Mouse (Mus musculus) NIH3T3 (cell line): ENCODE results near the gene Atp1a1.

Experiments
- DNase-seq: peaks from one replicate; pipeline ENCODE4 v3.0.0-alpha.2; 2012; ENCODE audit warnings: low read depth

Atp1a1 gene

DNA sequence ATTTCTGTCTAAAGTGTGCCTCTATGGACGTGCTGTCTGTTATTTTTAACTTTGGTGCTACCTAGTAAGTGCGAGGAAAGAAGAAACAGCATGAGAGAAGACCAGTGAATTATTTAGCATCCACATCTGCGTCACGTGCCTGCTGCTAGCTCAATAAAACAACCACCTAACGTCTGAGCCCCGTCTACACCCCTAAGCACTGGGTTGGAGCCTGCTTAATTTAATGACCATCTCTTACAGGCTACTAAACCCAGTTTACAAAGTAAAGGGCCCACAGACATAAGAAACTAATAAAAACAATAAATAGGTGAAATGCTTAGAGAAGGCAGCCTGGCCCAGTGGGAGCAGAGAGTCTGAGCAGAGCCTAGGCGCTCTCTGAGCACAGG is 11.2 kb downstream of the Atp1a1 start:
- DNase-seq = no peak

DNA sequence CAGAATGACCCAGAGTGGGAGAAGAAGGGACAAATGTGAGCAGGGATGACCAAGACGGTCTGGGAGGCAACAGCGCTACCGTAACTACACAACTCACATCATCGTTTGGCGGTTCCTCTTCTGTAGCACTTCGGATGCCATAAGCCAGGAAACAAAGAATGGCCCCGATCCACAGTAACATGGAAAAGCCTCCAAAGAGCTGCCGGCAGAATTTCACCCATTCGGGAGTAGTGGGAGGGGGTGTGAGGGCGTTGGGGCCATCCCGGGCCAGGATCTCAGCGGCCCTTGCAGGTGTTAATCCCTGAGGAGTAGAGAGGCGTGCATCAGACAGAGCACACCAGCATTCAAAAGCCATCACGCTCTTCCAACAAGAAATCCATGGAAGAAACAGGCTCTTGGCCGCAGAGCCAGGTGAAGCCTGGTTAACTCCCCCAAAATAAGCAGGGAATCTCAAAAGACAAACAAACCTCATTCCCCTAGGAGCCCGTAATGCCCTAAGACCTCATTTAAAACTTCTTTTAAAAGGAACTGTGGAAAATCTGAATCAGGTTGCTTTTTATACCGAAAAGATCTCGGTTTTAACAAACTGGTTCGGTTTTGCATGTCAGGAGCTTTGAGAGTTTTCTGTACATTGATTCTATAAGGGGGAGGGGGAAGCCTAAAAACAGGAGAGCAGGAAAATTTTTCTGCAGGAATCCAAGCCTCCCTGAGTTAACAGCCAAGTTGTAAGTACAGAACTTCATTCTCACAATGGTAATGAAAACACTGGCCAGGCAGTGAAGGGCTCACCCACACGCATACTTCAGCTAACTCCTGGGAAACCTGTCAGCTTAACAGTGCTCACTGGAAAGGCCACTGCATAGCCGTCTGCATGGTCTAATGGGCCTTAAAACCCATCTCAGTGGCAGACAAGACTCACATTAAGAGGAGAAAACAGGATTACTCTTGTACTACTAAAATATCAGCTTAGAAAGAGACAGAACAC is 11.9 kb downstream of the Atp1a1 start:
- DNase-seq = no peak

DNA sequence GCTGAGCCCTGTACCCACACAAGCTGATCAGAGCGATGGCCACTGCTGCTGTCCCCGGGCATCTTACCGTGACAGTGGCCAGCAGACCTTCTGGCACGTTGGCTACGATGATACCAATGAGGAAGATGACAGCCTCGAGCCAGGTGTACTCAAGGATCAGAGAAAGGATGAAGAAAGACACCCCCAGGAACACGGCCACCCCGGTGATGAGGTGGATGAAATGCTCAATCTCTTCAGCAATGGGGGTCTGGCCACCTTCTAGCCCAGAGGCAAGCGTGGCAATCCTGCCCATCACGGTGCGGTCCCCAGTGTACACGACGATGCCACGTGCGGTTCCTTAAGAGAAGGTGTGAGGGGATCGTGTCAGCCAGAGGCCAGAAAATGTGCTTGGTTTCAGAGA is 14.1 kb downstream of the Atp1a1 start:
- DNase-seq = no peak

DNA sequence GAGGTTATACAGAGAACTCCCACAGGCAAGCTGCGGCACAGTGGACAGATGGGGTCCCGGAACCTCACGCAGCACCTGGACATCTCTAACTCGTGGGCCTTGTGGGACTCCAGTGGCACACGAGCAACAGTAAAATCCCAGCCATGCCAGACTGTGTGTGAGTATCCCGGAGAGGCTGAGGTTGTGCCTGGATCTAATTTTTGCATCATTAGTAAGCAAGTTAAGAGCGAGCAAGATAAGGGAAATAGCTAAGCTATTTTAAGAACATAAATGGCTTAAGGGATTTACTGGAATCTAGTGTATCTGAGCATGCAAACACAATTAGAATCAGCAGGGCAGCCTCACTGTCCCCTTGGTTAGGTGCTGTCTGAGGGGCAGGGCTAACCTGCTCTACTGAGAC is 16.2 kb downstream of the Atp1a1 start:
- no peak for DNase-seq

DNA sequence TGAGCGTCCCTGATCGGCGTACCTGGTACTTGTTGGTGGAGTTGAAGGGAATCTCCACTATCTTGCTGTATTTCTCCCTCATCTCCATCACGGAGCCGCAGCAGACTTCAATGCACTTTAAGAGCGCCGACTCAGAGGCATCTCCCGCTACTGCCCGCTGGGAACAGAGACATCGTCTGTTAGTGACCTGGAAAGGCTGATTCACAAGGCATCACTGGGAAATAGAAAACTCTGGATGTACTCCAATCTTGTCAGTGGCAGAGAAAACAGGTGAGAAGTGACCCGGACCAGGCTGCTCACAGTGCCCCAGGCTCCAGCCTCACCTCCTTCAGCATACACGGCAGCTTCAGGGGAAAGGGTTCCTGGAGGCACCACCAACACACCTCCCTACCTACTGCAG is 17.7 kb downstream of the Atp1a1 start:
- no peak for DNase-seq

DNA sequence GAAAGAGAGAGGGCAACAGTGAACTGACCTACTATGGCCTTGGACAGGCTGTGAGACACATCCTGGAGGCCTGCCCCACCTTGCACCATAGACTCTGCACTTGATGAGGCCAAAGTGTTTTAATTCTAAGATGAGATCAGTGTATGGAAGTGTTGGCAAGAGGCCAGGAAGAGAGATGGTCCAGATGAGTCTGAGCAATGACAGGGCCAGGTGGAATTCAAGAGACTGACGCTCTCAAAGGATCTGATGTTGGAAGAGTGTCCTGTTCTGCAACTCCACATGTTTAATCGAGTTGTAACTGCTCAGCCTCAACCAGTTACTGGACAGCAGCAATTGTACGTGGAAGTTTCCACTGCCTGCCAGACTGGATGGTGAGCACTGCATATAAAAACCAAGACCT is 26.4 kb downstream of the Atp1a1 start:
- DNase-seq = no peak

DNA sequence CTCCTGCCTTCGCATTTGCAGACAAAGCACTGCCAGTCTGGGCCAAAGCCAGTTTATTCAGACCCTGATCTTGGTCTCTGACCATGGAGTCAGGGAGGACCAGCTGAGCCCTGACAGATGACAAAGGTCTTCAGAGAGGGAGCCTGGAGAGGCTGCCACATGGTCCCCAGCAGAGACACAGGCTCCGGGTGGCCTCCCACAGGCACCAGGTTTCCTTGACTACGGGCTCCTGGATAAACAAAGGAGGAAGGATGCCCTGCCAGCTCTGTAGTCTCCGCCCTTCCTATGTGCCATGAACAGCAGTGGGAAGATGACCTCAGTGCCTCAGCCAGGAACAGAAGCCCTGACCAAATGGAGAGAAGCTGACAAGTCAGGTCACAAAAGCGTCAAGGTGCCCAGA is 27.1 kb downstream of the Atp1a1 start:
- no peak for DNase-seq

DNA sequence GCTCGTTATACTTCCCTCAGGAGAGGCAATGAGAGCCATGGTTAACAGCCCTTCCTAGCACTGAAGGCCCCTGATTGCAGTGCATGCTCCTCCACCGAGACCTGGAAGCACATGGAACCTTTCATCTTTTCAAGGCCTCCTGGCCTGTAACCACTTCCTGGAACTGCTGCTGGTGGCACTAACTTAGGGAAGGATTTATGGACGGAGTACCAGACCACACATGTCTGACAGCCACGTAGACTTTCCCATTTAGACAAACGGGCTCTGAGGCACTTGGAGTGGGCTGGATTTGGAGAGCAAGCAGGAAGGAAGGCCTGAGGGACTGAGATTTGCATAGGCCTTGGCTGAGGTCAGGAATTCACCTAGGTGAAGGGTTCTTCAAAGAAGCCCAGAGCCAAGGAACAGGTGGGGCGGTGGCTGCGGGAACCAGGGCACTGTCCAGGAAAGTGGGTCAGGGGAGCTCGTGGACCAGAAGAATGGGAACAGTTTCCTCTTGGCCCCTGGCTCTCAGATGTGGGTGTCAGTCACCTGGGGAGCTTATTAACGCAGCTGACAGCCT is 28.9 kb downstream of the Atp1a1 start:
- DNase-seq = no peak

DNA sequence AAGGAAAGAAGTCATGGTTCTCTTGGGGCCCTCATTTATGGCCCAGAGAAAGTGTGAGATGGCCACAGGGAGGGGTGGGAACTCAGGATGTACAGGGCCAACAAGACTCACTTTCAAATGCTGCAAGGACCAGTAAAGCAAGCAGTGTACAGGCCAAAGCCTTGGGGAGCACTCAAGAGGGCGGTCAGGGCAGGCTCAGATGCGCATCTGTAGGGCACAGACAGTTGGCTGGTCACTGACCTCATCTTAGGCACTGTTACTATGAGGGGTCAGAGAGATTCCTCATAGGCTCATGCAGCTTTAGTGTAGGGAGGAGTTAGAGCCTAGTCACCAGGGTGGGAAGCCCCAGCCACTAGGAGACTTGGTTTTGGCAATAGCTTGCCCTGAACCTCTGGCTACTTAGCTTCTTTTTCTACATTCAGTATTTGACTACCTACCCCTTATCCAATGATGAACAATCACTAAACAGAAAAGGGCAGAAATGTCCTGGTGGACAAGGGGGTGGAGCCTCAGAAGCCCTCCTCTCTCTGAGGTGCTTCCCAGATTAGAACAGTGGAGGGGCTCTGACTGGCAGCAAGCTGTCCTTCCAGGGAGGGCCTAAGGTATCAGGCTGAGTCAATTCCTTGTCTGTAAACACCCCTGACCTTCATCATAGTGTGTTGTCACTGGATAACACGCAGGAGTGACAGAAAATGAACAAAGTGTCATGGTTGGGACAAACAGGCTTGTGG is 29.9 kb downstream of the Atp1a1 start:
- DNase-seq = no peak

DNA sequence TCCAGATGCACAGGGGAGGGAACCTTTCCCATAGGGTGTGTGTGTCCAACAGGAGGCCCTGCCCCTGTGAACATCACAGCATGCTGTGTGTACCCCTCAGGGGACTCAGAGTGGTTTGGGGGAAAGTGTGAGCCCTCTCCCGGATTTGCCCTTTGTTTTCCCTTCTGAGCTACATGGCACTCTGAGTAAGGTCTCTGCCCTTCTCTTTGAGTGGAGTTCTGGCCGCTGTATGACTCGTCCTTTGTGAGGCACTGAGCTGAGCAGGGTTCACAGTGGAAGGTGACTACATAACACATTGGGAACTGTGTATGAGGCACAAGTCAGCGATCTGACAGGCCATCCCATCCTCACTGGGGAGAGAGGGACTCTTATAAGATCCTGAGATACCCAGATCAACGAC is 31.5 kb downstream of the Atp1a1 start:
- DNase-seq = peak; percentile 41

DNA sequence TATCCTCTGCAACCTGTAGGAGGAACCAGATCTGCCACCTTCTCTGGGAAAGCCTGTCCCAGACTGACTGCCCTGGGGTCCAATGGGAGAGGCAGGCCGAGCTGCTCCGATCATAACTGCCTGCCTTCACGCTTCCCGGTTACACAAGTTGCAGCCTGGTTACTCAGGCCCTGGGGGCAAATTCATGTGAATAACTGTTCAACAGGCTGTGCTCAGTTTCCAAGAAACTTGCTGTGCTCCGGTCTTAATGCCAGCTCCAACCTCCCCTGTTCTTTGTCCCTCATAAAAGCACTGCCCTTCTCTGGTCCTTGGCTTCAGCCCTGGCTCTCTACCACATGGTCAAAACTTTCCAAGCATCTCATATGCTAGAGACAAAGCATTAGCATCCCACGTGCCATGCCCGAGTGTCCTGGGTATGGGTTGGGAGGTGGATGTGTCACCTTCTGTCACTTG is 32.3 kb downstream of the Atp1a1 start:
- peak; percentile 93 for DNase-seq

DNA sequence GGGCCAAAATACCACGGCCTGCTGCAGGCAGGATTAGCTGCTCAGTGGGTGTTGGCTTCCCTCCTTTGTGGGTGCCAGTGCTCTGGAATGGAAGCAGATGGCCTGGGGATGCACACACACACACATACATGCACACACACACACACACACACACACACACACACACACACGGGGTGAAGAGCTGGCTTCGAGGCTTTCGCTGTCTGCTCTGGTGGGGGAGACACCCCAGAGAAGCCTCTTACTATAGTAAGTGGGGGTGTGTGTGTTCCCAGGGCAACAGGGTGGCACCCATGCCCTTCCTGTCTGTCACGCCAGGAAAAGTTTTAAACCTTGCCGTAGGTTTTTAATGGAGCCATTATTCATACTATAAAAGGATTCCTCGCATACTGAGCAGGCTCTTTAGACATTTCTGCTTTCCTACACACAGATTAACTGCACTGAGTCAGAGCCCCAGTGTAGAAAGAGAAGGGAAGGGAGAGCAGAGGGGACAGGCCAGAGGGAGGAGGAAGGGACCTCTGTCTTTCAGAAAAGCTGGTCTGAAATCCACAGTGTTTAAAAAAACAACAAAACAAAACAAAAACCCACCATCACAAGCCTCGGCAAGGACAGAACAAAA is 32.9 kb downstream of the Atp1a1 start:
- peak; percentile 70 for DNase-seq

DNA sequence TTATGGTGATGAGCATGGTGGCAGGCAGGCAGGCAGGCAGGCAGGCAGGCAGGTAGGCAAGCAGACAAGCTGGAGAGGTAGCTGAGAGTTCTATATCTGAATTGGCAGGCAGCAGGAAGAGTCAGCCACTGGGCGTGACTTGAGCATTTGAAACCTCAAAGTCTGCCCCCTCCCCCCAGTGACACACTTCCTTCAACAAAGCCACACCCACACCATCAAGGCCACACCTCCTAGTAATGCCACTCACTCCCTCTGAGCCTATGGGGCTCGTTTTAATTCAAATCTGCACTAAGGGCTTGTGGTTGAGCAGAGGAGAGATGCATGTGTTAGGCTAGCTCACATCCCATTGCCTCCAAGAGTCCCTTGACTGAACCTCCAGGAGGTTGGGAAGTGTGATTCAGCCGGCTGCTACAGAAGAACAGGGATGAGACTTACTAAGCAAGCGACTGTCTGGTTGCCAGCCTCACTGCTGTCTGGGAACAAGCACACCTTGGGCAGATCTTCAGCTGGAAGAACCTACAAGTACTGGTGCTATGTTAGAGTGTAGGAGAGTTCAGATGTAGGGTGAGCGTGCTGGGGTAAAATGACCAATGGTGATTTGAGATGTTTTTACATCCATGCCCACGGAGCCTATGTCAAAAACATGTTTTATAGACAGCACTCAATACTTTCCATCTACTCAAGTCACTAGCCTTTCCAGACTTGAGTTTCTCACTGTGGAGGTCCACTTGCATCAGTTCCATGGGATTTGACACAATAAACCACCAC is 33.6 kb downstream of the Atp1a1 start:
- DNase-seq = peak; percentile 67

DNA sequence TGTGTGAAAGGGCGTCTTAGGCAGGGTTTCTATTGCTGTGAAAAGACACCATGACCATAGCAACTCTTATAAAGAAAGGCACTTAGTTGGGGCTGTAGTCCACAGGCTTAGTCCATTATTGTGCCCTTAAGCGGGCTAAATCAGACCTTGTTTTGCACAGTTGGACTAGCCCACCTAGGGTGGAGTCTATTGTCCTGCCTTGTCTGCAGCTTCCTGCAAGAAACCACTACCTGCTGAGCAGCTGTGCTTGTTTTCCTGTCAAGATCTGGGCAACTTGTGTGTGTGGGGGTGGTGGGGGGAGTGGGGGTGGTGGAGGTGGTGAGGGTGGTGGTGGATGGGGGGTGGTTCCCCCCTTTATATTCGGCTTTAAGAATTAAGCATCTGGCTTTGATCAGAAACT is 34.2 kb downstream of the Atp1a1 start:
- no peak for DNase-seq

DNA sequence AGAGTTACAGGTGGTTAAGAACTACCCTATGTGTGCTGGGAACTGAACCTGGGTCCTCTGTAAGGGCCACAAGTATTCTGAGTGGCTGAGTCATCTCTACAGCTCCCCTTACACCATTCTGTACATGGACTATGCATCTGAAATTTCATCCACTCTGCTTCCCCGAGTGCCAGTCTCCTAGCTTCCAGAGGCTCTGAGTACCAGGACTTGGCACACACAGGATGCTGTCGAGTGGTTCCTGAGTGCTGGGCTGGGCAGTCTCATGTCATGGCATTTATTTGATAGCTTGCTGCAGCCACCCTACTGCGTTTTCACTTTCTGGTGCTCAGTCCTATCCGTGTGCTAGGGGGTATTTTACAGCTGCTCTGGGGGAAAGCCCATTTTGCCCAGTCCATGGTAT is 35.9 kb downstream of the Atp1a1 start:
- no peak for DNase-seq

DNA sequence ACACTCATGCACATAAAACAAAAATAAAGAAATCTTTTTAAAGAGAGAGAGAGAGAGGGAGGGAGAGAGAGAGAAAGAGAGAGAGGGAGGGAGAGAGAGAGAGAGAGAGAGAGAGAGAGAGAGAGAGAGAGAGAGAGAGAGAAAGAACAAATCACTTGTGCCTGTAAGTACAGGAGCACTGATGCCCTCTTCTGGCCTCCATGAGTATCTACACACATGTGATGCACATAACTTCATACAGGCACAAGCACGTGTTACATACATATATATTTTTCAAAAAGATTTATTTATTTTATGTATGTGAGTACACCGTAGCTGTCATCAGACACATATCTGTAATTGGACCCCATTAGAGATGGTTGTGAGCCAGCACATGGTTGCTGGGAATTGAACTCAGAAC is 40.5 kb downstream of the Atp1a1 start:
- no peak for DNase-seq

DNA sequence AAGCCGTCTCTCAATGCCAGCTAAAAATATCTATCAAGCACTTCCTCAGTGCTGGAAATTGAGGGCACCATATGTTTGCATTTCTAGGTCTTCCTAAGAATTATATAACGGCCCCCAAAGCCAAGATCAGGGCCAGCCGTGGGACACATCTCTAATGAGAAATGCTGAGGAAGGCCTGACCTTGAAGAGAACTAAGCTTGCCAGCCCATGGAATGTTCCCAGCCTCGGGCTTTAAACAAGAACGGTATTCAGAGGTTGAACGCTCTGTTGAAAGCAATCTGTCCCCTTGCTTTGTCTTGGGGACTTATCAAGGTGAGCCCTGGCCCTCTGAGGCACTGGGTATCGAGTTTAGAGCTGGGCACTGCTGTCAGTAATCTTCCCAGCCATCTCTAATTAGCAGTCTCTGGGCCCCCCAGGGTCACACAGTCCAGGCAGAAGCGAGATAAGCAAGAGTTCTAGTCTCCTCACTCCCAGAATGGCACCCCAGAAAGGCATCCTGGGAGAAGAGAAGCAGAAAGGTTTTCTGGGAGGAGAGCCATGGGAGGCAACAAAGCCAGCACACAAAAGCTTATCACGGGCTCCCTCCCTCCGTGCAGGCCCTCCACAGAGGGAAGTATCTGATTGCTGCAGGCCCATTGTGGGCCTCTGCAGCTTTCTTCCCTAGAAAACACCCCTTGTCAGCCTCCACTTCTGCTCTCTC is 41.8 kb downstream of the Atp1a1 start:
- no peak for DNase-seq

DNA sequence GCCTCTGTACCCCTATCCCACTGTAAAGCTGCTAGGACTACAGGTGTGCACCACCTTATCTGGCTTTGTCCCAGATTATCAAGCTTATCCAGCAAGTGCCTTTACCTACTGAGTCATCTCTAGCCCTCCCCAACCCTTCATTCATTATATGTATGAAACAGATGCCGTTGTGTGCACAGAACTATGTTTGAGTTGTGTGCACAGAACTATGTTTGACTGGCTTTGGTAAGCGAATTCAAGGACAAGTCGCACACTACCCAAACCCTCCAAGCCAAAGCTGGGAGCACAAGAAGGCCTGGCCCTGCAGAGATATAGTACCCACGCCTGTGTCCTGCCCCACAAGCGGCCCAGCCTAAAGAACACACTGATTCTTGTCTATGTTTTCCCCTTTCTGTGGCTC is 42.5 kb downstream of the Atp1a1 start:
- no peak for DNase-seq

DNA sequence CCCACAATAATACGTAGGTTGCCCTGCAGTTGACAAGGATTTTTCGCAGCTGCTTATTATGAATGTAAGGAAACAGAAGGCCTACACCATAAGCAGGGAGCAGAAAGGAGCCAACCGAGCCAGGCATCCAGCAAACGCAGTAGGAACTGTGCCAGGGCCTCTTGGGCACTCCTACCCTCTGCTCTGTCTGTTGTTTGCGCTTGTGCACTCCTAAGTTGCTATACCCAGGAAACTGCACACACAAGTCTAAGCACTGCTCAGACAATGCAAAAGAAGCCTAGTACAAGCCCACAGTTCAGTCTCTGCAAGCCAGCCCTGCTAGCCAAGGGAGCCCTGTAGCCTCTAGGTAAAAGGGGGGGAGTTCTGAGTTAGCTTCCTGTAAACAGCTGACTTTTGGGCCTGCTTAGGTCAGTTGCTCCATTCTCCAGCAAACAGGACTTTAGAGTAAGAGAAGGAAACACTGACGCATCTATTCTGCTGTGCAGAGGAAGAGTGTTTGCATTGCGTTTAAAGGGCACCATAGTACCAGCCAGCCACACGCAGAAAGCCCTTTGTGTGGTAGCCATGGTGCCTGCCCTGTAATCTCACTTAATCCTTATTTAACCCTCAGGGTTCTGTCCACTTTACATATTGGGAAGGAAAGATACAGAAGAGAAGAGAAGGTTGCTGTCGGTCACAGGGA is 43.5 kb downstream of the Atp1a1 start:
- no peak for DNase-seq

DNA sequence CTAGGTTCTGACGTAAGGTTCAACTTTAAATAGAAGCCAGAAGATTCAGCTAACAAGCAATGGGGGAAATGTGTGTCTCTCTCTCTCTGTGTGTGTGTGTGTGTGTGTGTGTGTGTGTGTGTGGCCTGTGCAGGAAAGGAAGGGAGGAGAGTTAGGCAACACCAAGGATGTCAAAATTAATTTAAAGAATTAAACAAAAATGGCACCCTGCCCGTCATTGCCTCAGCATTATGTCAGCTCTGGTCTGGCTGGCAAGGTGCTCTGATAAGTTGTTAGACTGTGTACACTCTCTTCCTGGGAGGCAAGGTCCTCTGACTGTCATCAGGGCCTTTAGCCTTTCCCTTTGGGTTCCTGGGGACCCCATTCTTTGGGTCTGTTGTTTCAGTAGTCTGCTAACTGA is 47.8 kb downstream of the Atp1a1 start:
- DNase-seq = peak; percentile 49
